Mouse (Mus musculus): Measurements from ENCODE around the gene Lrrc20.

DNA sequence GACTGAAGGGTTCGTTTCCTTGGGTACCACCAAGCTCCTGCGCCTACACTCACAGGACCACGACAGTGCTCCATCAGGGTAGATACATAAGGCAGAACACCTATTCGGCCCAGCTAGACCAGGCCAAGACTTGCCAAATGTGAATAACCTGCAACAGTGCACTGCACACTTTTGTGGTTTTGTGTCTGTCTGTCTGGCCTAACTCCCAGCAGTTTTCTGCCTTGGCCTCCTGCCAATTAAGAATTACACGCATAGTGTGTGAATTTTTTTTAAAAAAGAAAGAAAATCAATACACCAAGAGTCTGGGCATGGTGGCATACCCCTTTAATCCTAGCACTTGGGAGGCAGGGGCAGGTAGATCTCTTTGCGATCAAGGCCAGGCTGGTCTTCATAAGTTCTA, 47.6 kb upstream of the Lrrc20 start:
- TF ChIP-seq MAFK (IDR thresholded peaks at IDR 0.05; ENCODE audit: insufficient read depth, low read depth, low read length) = no peak
- TF ChIP-seq ZNF384 (IDR thresholded peaks at IDR 0.05; ENCODE audit: low read depth, low read length) = no peak
- no peak for TF ChIP-seq CHD2 (IDR thresholded peaks at IDR 0.05; ENCODE audit: low read depth, low read length)
- TF ChIP-seq HCFC1 (IDR thresholded peaks at IDR 0.05; ENCODE audit: borderline replicate concordance, insufficient read depth, low read length) = no peak
- TF ChIP-seq ZC3H11A (IDR thresholded peaks at IDR 0.05; ENCODE audit: borderline replicate concordance, low read depth, low read length) = no peak

All from ES-E14 (cell line).